Comparison of ENCODE assay signal across 31 mouse cellular contexts in genomic region chr2:90443811-90444210, GRCm38 (mm10). TPM values are rescaled to one million over a fixed set of nuclear protein-coding genes. Genes with fewer than 3 reads are reported as not detected.
"Had no signal": no experiment of that assay in that cellular context is flagged by ENCODE, and none has a peak within 500 bp of the region (broad histone marks: within the 10 kb centered on the region; RNA-seq: fewer than 3 reads in every experiment).

No protein-coding gene starts in this region.

- ATAC-seq: intestine, postnatal 0 days had no signal

- H3K4me3 ChIP-seq: lung, embryonic 15.5 days had no signal

- H3K27me3 ChIP-seq: lung, embryonic 15.5 days had no signal

- H3K9me3 ChIP-seq: lung, embryonic 15.5 days had no signal

- DNase-seq: kidney, adult 2 months; lung, adult 18-20 months; lung, postnatal 10 days; lung, postnatal 4 days; midbrain, embryonic 14.5 days; right cerebral cortex, postnatal 25 days; thymus, adult 2 months; thymus, postnatal 14 days; thymus, postnatal 4 days had no signal

- H3K4me1 ChIP-seq: lung, embryonic 15.5 days had no signal

- H3K36me3 ChIP-seq: lung, embryonic 15.5 days had no signal

- H3K27ac ChIP-seq: kidney, postnatal 0 days; liver, embryonic 14.5 days; lung, embryonic 15.5 days had no signal

- H3K9ac ChIP-seq: liver, embryonic 14.5 days; lung, embryonic 15.5 days had no signal

- H3K4me2 ChIP-seq: lung, embryonic 15.5 days; midbrain, embryonic 11.5 days had no signal

RNA-seq across cellular contexts. Expression of gene Olfr1274-ps, which starts 45.3 kb away (rescaled TPM):
- total RNA-seq: layer of hippocampus, postnatal 14 days; left cerebral cortex, postnatal 10 days; left cerebral cortex, postnatal 36 days; liver, adult 2 months; megakaryocyte progenitor cell, adult 5-6 weeks; megakaryocyte-erythroid progenitor cell, adult 5-6 weeks; midbrain, postnatal 0 days had no signal
- polyA plus RNA-seq: intestine, embryonic 14.5 days; intestine, postnatal 0 days; kidney, adult 2 months; kidney, embryonic 14.5 days; kidney, postnatal 0 days; large intestine, adult 2 months; limb, embryonic 11.5 days; limb, embryonic 14.5 days; liver, adult 2 months; liver, embryonic 14.5 days; lung, embryonic 15.5 days; midbrain, embryonic 11.5 days; midbrain, embryonic 14.5 days; midbrain, postnatal 0 days; neural tube, embryonic 11.5 days; neural tube, embryonic 14.5 days; small intestine, adult 2 months; spleen, adult 2 months; stomach, embryonic 16.5 days; thymus, adult 2 months had no signal
